Mouse (Mus musculus) midbrain, postnatal 0 days (tissue): ENCODE data around the gene Atp2a3. TPM values are rescaled to one million over a fixed set of nuclear protein-coding genes. Genes with fewer than 3 reads are reported as not detected.

Experiments used
- ATAC-seq: fragments of 200-750 bp; cut with Nextera tagmentation; 2 replicates; pipeline ENCODE4 v1.8.0; 2017; ENCODE audit warnings: moderate number of reproducible peaks, mild to moderate bottlenecking, moderate TSS enrichment, moderate library complexity; ENCODE audit not compliant: low FRiP score
- DNase-seq: peaks from one replicate; pipeline ENCODE4 v3.0.0-alpha.2; 2015; ENCODE audit warnings: low spot score
- H3K27ac ChIP-seq: fragments of 300-500 bp; sonication (generic); 2 replicates; pipeline ENCODE4 v1.5.1; 2014; ENCODE audit warnings: low read depth, mild to moderate bottlenecking, low read length, mixed read lengths
- H3K27me3 ChIP-seq: fragments of 300-500 bp; sonication (generic); 2 replicates; pipeline ENCODE4 v1.6.1; 2014; ENCODE audit warnings: low read length, control low read depth, mixed read lengths; ENCODE audit not compliant: insufficient read depth
- H3K36me3 ChIP-seq: fragments of 300-500 bp; sonication (generic); 2 replicates; pipeline ENCODE4 v1.6.1; 2014; ENCODE audit warnings: low read length, control low read depth, mixed read lengths; ENCODE audit not compliant: insufficient read depth
- H3K4me1 ChIP-seq: fragments of 300-500 bp; sonication (generic); 2 replicates; pipeline ENCODE4 v1.6.1; 2014; ENCODE audit warnings: mild to moderate bottlenecking, control low read depth, antibody characterized with exemption, low read length, mixed read lengths; ENCODE audit not compliant: insufficient read depth
- H3K4me2 ChIP-seq: fragments of 300-500 bp; sonication (generic); 2 replicates; pipeline ENCODE4 v1.6.1; 2014; ENCODE audit warnings: low read depth, mild to moderate bottlenecking, low read length, mixed read lengths; ENCODE audit not compliant: poor library complexity, severe bottlenecking
- H3K4me3 ChIP-seq: fragments of 300-500 bp; sonication (generic); 2 replicates; pipeline ENCODE4 v1.5.1; 2014; ENCODE audit warnings: low read depth, mild to moderate bottlenecking, low read length, moderate library complexity
- H3K9ac ChIP-seq: fragments of 300-500 bp; sonication (generic); replicated peaks from 2 replicates; pipeline ENCODE4 v1.6.1; 2014; ENCODE audit warnings: mild to moderate bottlenecking, low read length, moderate library complexity, mixed read lengths; ENCODE audit not compliant: poor library complexity, severe bottlenecking
- H3K9me3 ChIP-seq: fragments of 300-500 bp; sonication (generic); 2 replicates; pipeline ENCODE4 v1.6.1; 2016; ENCODE audit warnings: low read length, control low read depth
- CTCF ChIP-seq: IDR thresholded peaks from 2 replicates; pipeline ENCODE4 v1.5.1; 2016; ENCODE audit warnings: antibody characterized with exemption, mild to moderate bottlenecking
- WGBS: fragments of 180-500 bp; shearing (Covaris S2); extraction: QIAGEN DNeasy Blood & Tissue Kit; methylation state at CpG from one replicate; pipeline ENCODE4 v1.1.7; 2014; 5-methylcytosine and 5-hydroxymethylcytosine counted together
- polyA plus RNA-seq: library from polyadenylated mRNA; unstranded; fragments of >200 nt; fragmentation: Nextera tagmentation; extraction: Ambion mirVana; gene quantifications from 2 replicates; pipeline ENCODE4 v1.2.1, GENCODE M21; 2015
- total RNA-seq: library from RNA; depleted of rRNA; stranded (reverse); fragments of >200 nt; gene quantifications from 2 replicates; pipeline ENCODE4 v1.2.3, GENCODE M21; 2014; rRNA removed

Atp2a3 gene
- 2.5 and 3.6 TPM in 2 replicates for total RNA-seq
- 2.3 and 2.7 TPM in 2 replicates for polyA plus RNA-seq

GRCm38 (mm10) chr11:72961072-72961980, at the start of gene Atp2a3:
Gene Atp2a3 (plus strand): TSS chr11:72961169.
- Histone ChIP-seq H3K27me3 (peaks cover 35% of the 10 kb centered on the region), H3K4me2 (peak within 1 kb of the TSS; percentile 41), H3K9me3 (no peaks in the 10 kb centered on the region), H3K4me1 (0 out of 2 replicates have a peak, but pooled peaks cover 6% of the 10 kb centered on the region), H3K27ac (no peak within 1 kb of the TSS), H3K36me3 (no peaks in the 10 kb centered on the region), H3K9ac (no peak within 1 kb of the TSS), H3K4me3 (peak within 1 kb of the TSS; percentile 23)
- ATAC-seq (no peak), DNase-seq (no peak)
- WGBS, result 4% methylated on average over 66 of the region's 70 CpGs
- no peak for TF ChIP-seq CTCF

- no peak overlapping the region for H3K4me3 ChIP-seq
- no peaks in the 10 kb centered on the region for H3K9me3 ChIP-seq
- peaks cover 80% of the 10 kb centered on the region for H3K36me3 ChIP-seq
- TF ChIP-seq CTCF, result no peak
- WGBS, result 77% methylated on average over 7 of the region's 7 CpGs
- no peak overlapping the region for H3K27ac ChIP-seq
- H3K4me1 ChIP-seq, result no peaks in the 10 kb centered on the region
- DNase-seq (no peak), ATAC-seq (no peak)
- H3K4me2 ChIP-seq, result no peak overlapping the region
- H3K9ac ChIP-seq, result no peak overlapping the region
- no peaks in the 10 kb centered on the region for H3K27me3 ChIP-seq
Observed at GRCm38 (mm10) chr11:72917299-72917996, 43.5 kb upstream of the Atp2a3 start.

- no peak overlapping the region for H3K4me2 ChIP-seq
- H3K4me1 ChIP-seq, result no peaks in the 10 kb centered on the region
- H3K36me3 ChIP-seq, result peaks cover 66% of the 10 kb centered on the region
- no peaks in the 10 kb centered on the region for H3K27me3 ChIP-seq
- no peak for TF ChIP-seq CTCF
- H3K4me3 ChIP-seq, result no peak overlapping the region
- DNase-seq (no peak), ATAC-seq (no peak)
- H3K9ac ChIP-seq, result no peak overlapping the region
- no peaks in the 10 kb centered on the region for H3K9me3 ChIP-seq
- no peak overlapping the region for H3K27ac ChIP-seq
- 93% methylated on average over 4 of the region's 4 CpGs for WGBS
Observed at GRCm38 (mm10) chr11:72923116-72923515, 37.9 kb upstream of the Atp2a3 start.

GRCm38 (mm10) chr11:72924458-72924857, 36.5 kb upstream of the Atp2a3 start:
- H3K4me1 ChIP-seq, result no peaks in the 10 kb centered on the region
- DNase-seq (no peak), ATAC-seq (no peak)
- no peaks in the 10 kb centered on the region for H3K9me3 ChIP-seq
- WGBS, result 92% methylated on average over 1 of the region's 1 CpGs
- no peak overlapping the region for H3K27ac ChIP-seq
- no peaks in the 10 kb centered on the region for H3K27me3 ChIP-seq
- H3K36me3 ChIP-seq, result peaks cover 59% of the 10 kb centered on the region
- no peak overlapping the region for H3K4me2 ChIP-seq
- H3K4me3 ChIP-seq, result no peak overlapping the region
- TF ChIP-seq CTCF, result no peak
- no peak overlapping the region for H3K9ac ChIP-seq

GRCm38 (mm10) chr11:72925067-72925466, 35.9 kb upstream of the Atp2a3 start:
- peaks cover 55% of the 10 kb centered on the region for H3K36me3 ChIP-seq
- no peak for ATAC-seq
- WGBS, result 53% methylated on average over 2 of the region's 2 CpGs

More at GRCm38 (mm10) chr11:72925067-72925466, 35.9 kb upstream of the Atp2a3 start:
- H3K4me1 ChIP-seq, result no peaks in the 10 kb centered on the region
- no peak for TF ChIP-seq CTCF
- no peaks in the 10 kb centered on the region for H3K27me3 ChIP-seq
- DNase-seq, result no peak
- no peak overlapping the region for H3K9ac ChIP-seq
- no peak overlapping the region for H3K4me2 ChIP-seq
- H3K4me3 ChIP-seq, result no peak overlapping the region
- H3K27ac ChIP-seq, result no peak overlapping the region
- no peaks in the 10 kb centered on the region for H3K9me3 ChIP-seq
